Mouse (Mus musculus): ENCODE results near the gene Dusp2. TPM values are rescaled to one million over a fixed set of nuclear protein-coding genes. Genes with fewer than 3 reads are reported as not detected.
"Not testable (repeated sequence)": the region's sequence is repeated elsewhere in the genome, so short reads cannot be mapped to it uniquely, and the experiment has no call there.

Dusp2 gene
- polyA plus RNA-seq (2014; fragmentation: Nextera tagmentation; extraction: Ambion mirVana) = 3.4 and 4.4 TPM in 2 replicates

- Histone ChIP-seq H3K27me3 (ENCODE audit: control insufficient read depth, insufficient read depth, low read length) (peaks cover 24% of the 10 kb centered on the region), H3K9me3 (ENCODE audit: control insufficient read depth, low read length) (no peaks in the 10 kb centered on the region), H3K4me2 (peak within 1 kb of the TSS; percentile 78), H3K9ac (ENCODE audit: low read length) (peak within 1 kb of the TSS; percentile 54), H3K36me3 (ENCODE audit: control insufficient read depth, insufficient read depth, low read length) (no peaks in the 10 kb centered on the region), H3K4me3 (ENCODE audit: low read depth, low read length) (peak within 1 kb of the TSS; percentile 47), H3K27ac (ENCODE audit: low read depth, low read length) (no peak within 1 kb of the TSS), H3K4me1 (ENCODE audit: control insufficient read depth, insufficient read depth, low read length) (peaks cover 5% of the 10 kb centered on the region)
- WGBS = under 1% methylated on average over 74 of the region's 76 CpGs
- ATAC-seq (ENCODE audit: low FRiP score) (peak; percentile 67), DNase-seq (ENCODE audit: low spot score, missing footprints) (peak; percentile 88)
Observed at GRCm38 (mm10) chr2:127335767-127336496, at the start of gene Dusp2. Dusp2 (plus strand) TSS chr2:127336159.

- Histone ChIP-seq H3K4me3 (ENCODE audit: low read depth, low read length) (no peak overlapping the region), H3K4me2 (no peak overlapping the region), H3K27ac (ENCODE audit: low read depth, low read length) (no peak overlapping the region), H3K27me3 (ENCODE audit: control insufficient read depth, insufficient read depth, low read length) (no peaks in the 10 kb centered on the region), H3K4me1 (ENCODE audit: control insufficient read depth, insufficient read depth, low read length) (no peaks in the 10 kb centered on the region), H3K9ac (ENCODE audit: low read length) (no peak overlapping the region), H3K36me3 (ENCODE audit: control insufficient read depth, insufficient read depth, low read length) (peaks cover 11% of the 10 kb centered on the region), H3K9me3 (ENCODE audit: control insufficient read depth, low read length) (no peaks in the 10 kb centered on the region)
- 80% methylated on average over 4 of the region's 4 CpGs for WGBS
- DNase-seq (ENCODE audit: low spot score, missing footprints) (peak; percentile 4), ATAC-seq (ENCODE audit: low FRiP score) (no peak)
Observed at GRCm38 (mm10) chr2:127292250-127292649, 43.7 kb upstream of the Dusp2 start.

- Histone ChIP-seq H3K27ac (ENCODE audit: low read depth, low read length) (no peak overlapping the region), H3K9me3 (ENCODE audit: control insufficient read depth, low read length) (no peaks in the 10 kb centered on the region), H3K4me3 (ENCODE audit: low read depth, low read length) (no peak overlapping the region), H3K9ac (ENCODE audit: low read length) (no peak overlapping the region), H3K36me3 (ENCODE audit: control insufficient read depth, insufficient read depth, low read length) (peaks cover 21% of the 10 kb centered on the region), H3K4me2 (no peak overlapping the region), H3K27me3 (ENCODE audit: control insufficient read depth, insufficient read depth, low read length) (no peaks in the 10 kb centered on the region), H3K4me1 (ENCODE audit: control insufficient read depth, insufficient read depth, low read length) (no peaks in the 10 kb centered on the region)
- no peak for DNase-seq (ENCODE audit: low spot score, missing footprints)
- 93% methylated on average over 7 of the region's 7 CpGs for WGBS
- no peak for ATAC-seq (ENCODE audit: low FRiP score)
Observed at GRCm38 (mm10) chr2:127297001-127297805, 38.8 kb upstream of the Dusp2 start.

- H3K9ac ChIP-seq (ENCODE audit: low read length) = no peak overlapping the region
- H3K4me3 ChIP-seq (ENCODE audit: low read depth, low read length) = no peak overlapping the region
- no peak for ATAC-seq (ENCODE audit: low FRiP score)
- H3K9me3 ChIP-seq (ENCODE audit: control insufficient read depth, low read length) = no peaks in the 10 kb centered on the region
- no peaks in the 10 kb centered on the region for H3K4me1 ChIP-seq (ENCODE audit: control insufficient read depth, insufficient read depth, low read length)
- H3K4me2 ChIP-seq = no peak overlapping the region
- H3K36me3 ChIP-seq (ENCODE audit: control insufficient read depth, insufficient read depth, low read length) = peaks cover 19% of the 10 kb centered on the region
- no peak overlapping the region for H3K27ac ChIP-seq (ENCODE audit: low read depth, low read length)
- H3K27me3 ChIP-seq (ENCODE audit: control insufficient read depth, insufficient read depth, low read length) = no peaks in the 10 kb centered on the region
- no peak for DNase-seq (ENCODE audit: low spot score, missing footprints)
- WGBS = 95% methylated on average over 1 of the region's 1 CpGs
Observed at GRCm38 (mm10) chr2:127298056-127298455, 37.9 kb upstream of the Dusp2 start.

- Histone ChIP-seq H3K4me2 (no peak overlapping the region), H3K4me1 (ENCODE audit: control insufficient read depth, insufficient read depth, low read length) (no peaks in the 10 kb centered on the region), H3K36me3 (ENCODE audit: control insufficient read depth, insufficient read depth, low read length) (peaks cover 16% of the 10 kb centered on the region), H3K27me3 (ENCODE audit: control insufficient read depth, insufficient read depth, low read length) (no peaks in the 10 kb centered on the region), H3K9me3 (ENCODE audit: control insufficient read depth, low read length) (no peaks in the 10 kb centered on the region), H3K4me3 (ENCODE audit: low read depth, low read length) (no peak overlapping the region), H3K27ac (ENCODE audit: low read depth, low read length) (no peak overlapping the region), H3K9ac (ENCODE audit: low read length) (no peak overlapping the region)
- DNase-seq (ENCODE audit: low spot score, missing footprints) = no peak
- 83% methylated on average over 3 of the region's 3 CpGs for WGBS
- ATAC-seq (ENCODE audit: low FRiP score) = no peak
Observed at GRCm38 (mm10) chr2:127300701-127301100, 35.3 kb upstream of the Dusp2 start.

GRCm38 (mm10) chr2:127301883-127302282, 34.1 kb upstream of the Dusp2 start:
- Histone ChIP-seq H3K9me3 (ENCODE audit: control insufficient read depth, low read length) (no peaks in the 10 kb centered on the region), H3K9ac (ENCODE audit: low read length) (no peak overlapping the region), H3K27ac (ENCODE audit: low read depth, low read length) (no peak overlapping the region), H3K36me3 (ENCODE audit: control insufficient read depth, insufficient read depth, low read length) (peaks cover 16% of the 10 kb centered on the region), H3K4me2 (no peak overlapping the region), H3K4me3 (ENCODE audit: low read depth, low read length) (no peak overlapping the region), H3K27me3 (ENCODE audit: control insufficient read depth, insufficient read depth, low read length) (no peaks in the 10 kb centered on the region), H3K4me1 (ENCODE audit: control insufficient read depth, insufficient read depth, low read length) (no peaks in the 10 kb centered on the region)
- no peak for DNase-seq (ENCODE audit: low spot score, missing footprints)
- ATAC-seq (ENCODE audit: low FRiP score) = no peak
- WGBS = 91% methylated on average over 3 of the region's 3 CpGs

- not testable (repeated sequence) for H3K4me2 ChIP-seq; H3K4me3 ChIP-seq (ENCODE audit: low read depth, low read length); H3K9me3 ChIP-seq (ENCODE audit: control insufficient read depth, low read length); H3K9ac ChIP-seq (ENCODE audit: low read length); ATAC-seq (ENCODE audit: low FRiP score); DNase-seq (ENCODE audit: low spot score, missing footprints); H3K27me3 ChIP-seq (ENCODE audit: control insufficient read depth, insufficient read depth, low read length); H3K27ac ChIP-seq (ENCODE audit: low read depth, low read length); H3K36me3 ChIP-seq (ENCODE audit: control insufficient read depth, insufficient read depth, low read length); H3K4me1 ChIP-seq (ENCODE audit: control insufficient read depth, insufficient read depth, low read length)
- WGBS = 97% methylated on average over 4 of the region's 4 CpGs
Observed at GRCm38 (mm10) chr2:127304192-127304591, 31.8 kb upstream of the Dusp2 start.

GRCm38 (mm10) chr2:127304609-127305210, 31.2 kb upstream of the Dusp2 start:
- Histone ChIP-seq H3K4me3 (ENCODE audit: low read depth, low read length) (no peak overlapping the region), H3K27ac (ENCODE audit: low read depth, low read length) (no peak overlapping the region), H3K36me3 (ENCODE audit: control insufficient read depth, insufficient read depth, low read length) (0 out of 2 replicates have a peak, but pooled peaks cover 2% of the 10 kb centered on the region), H3K4me2 (no peak overlapping the region), H3K4me1 (ENCODE audit: control insufficient read depth, insufficient read depth, low read length) (no peaks in the 10 kb centered on the region), H3K9ac (ENCODE audit: low read length) (no peak overlapping the region), H3K9me3 (ENCODE audit: control insufficient read depth, low read length) (no peaks in the 10 kb centered on the region), H3K27me3 (ENCODE audit: control insufficient read depth, insufficient read depth, low read length) (no peaks in the 10 kb centered on the region)
- no peak for DNase-seq (ENCODE audit: low spot score, missing footprints)
- WGBS = 84% methylated on average over 3 of the region's 3 CpGs
- ATAC-seq (ENCODE audit: low FRiP score) = no peak

GRCm38 (mm10) chr2:127306123-127306522, 29.8 kb upstream of the Dusp2 start:
- no peaks in the 10 kb centered on the region for H3K27me3 ChIP-seq (ENCODE audit: control insufficient read depth, insufficient read depth, low read length)
- no peak for DNase-seq (ENCODE audit: low spot score, missing footprints)

More at GRCm38 (mm10) chr2:127306123-127306522, 29.8 kb upstream of the Dusp2 start:
- Histone ChIP-seq H3K27ac (ENCODE audit: low read depth, low read length) (no peak overlapping the region), H3K4me3 (ENCODE audit: low read depth, low read length) (no peak overlapping the region), H3K9ac (ENCODE audit: low read length) (no peak overlapping the region), H3K36me3 (ENCODE audit: control insufficient read depth, insufficient read depth, low read length) (no peaks in the 10 kb centered on the region), H3K4me1 (ENCODE audit: control insufficient read depth, insufficient read depth, low read length) (no peaks in the 10 kb centered on the region), H3K4me2 (no peak overlapping the region), H3K9me3 (ENCODE audit: control insufficient read depth, low read length) (no peaks in the 10 kb centered on the region)
- no peak for ATAC-seq (ENCODE audit: low FRiP score)
